Mouse (Mus musculus) thymus, adult 2 months (tissue): ENCODE data around the gene Fam171a2. TPM values are rescaled to one million over a fixed set of nuclear protein-coding genes. Genes with fewer than 3 reads are reported as not detected.

Experiments used
- DNase-seq: peaks from one replicate; pipeline ENCODE4 v3.0.0; 2021
- H3K27ac ChIP-seq: fragments of 200-500 bp; 2 replicates; pipeline ENCODE4 v1.5.1; 2012; ENCODE audit warnings: low read length, control low read depth; ENCODE audit not compliant: control insufficient read depth, insufficient read depth
- H3K27me3 ChIP-seq: fragments of 200-500 bp; 2 replicates; pipeline ENCODE4 v1.6.1; 2012; ENCODE audit warnings: mild to moderate bottlenecking, low read length, moderate library complexity, mixed read lengths; ENCODE audit not compliant: control insufficient read depth, insufficient read depth
- H3K36me3 ChIP-seq: fragments of 200-500 bp; 2 replicates; pipeline ENCODE4 v1.6.1; 2012; ENCODE audit warnings: mild to moderate bottlenecking, low read length, moderate library complexity; ENCODE audit not compliant: control insufficient read depth, insufficient read depth
- H3K4me1 ChIP-seq: fragments of 200-500 bp; replicated peaks from 2 replicates; pipeline ENCODE4 v1.6.1; 2012; ENCODE audit warnings: low read length; ENCODE audit not compliant: control insufficient read depth, insufficient read depth
- H3K4me3 ChIP-seq: fragments of 200-500 bp; 2 replicates; pipeline ENCODE4 v1.5.1; 2012; ENCODE audit warnings: mild to moderate bottlenecking, low read length, control low read depth, moderate library complexity; ENCODE audit not compliant: control insufficient read depth, insufficient read depth
- CTCF ChIP-seq: fragments of 200-500 bp; IDR thresholded peaks from 2 replicates; pipeline ENCODE4 v1.5.1; 2012; ENCODE audit warnings: mild to moderate bottlenecking, control low read depth, low read length, moderate library complexity, borderline replicate concordance; ENCODE audit not compliant: control insufficient read depth, poor library complexity, insufficient read depth; ENCODE audit errors: extremely low read depth
- POLR2A ChIP-seq: fragments of 200-500 bp; IDR thresholded peaks from 2 replicates; pipeline ENCODE4 v1.6.1; 2012; ENCODE audit warnings: mild to moderate bottlenecking, low read length, control low read depth, moderate library complexity; ENCODE audit not compliant: control insufficient read depth, poor library complexity, insufficient read depth; ENCODE audit errors: extremely low read depth
- WGBS: fragments of 180-500 bp; shearing (Covaris S2); methylation state at CpG from one replicate; pipeline ENCODE4 v1.1.7; 2018; 5-methylcytosine and 5-hydroxymethylcytosine counted together
- polyA plus RNA-seq: library from polyadenylated mRNA; depleted of rRNA; stranded (reverse); fragments of >200 nt; gene quantifications from 2 replicates; pipeline ENCODE4 v1.2.3, GENCODE M21; 2012

Fam171a2 gene
- polyA plus RNA-seq, 1 experiment: 2.6 TPM

- Histone ChIP-seq H3K4me3 (no peak overlapping the region), H3K27ac (no peak overlapping the region), H3K27me3 (peaks cover 12% of the 10 kb centered on the region; the same call in 1 of the 2 replicates), H3K36me3 (no peaks in the 10 kb centered on the region), H3K4me1 (peaks cover 7% of the 10 kb centered on the region)
- TF ChIP-seq POLR2A (no peak), CTCF (no peak)
- 83% methylated on average over 10 of the region's 10 CpGs for WGBS
- no peak for DNase-seq
These were observed 2.1 kb downstream of the Fam171a2 start for GRCm38 (mm10) chr11:102445264-102445890.

GRCm38 (mm10) chr11:102444781-102445180 is 2.7 kb downstream of the Fam171a2 start:
- no peak for TF ChIP-seq POLR2A
- Histone ChIP-seq H3K4me3 (no peak overlapping the region), H3K27ac (no peak overlapping the region), H3K4me1 (peaks cover 7% of the 10 kb centered on the region), H3K27me3 (peaks cover 12% of the 10 kb centered on the region; the same call in 1 of the 2 replicates), H3K36me3 (no peaks in the 10 kb centered on the region)
- 91% methylated on average over 6 of the region's 6 CpGs for WGBS
- DNase-seq: no peak

- Histone ChIP-seq H3K27ac (no peak overlapping the region), H3K4me1 (peaks cover 7% of the 10 kb centered on the region), H3K4me3 (no peak overlapping the region), H3K27me3 (peaks cover 12% of the 10 kb centered on the region; the same call in 1 of the 2 replicates), H3K36me3 (no peaks in the 10 kb centered on the region)
- TF ChIP-seq POLR2A (no peak), CTCF (no peak)
- no peak for DNase-seq
- 87% methylated on average over 3 of the region's 3 CpGs for WGBS
These were observed 3.2 kb downstream of the Fam171a2 start for GRCm38 (mm10) chr11:102444321-102444720.

- DNase-seq: no peak
- Histone ChIP-seq H3K36me3 (no peaks in the 10 kb centered on the region), H3K4me1 (peaks cover 7% of the 10 kb centered on the region), H3K27me3 (peaks cover 12% of the 10 kb centered on the region; the same call in 1 of the 2 replicates), H3K27ac (no peak overlapping the region), H3K4me3 (no peak overlapping the region)
- TF ChIP-seq POLR2A (no peak), CTCF (no peak)
- 90% methylated on average over 12 of the region's 12 CpGs for WGBS
These were observed 3.7 kb downstream of the Fam171a2 start for GRCm38 (mm10) chr11:102443740-102444139.

- DNase-seq: no peak
- WGBS: 94% methylated on average over 6 of the region's 6 CpGs
- no peak overlapping the region for H3K27ac ChIP-seq
These were observed 5.4 kb downstream of the Fam171a2 start for GRCm38 (mm10) chr11:102442089-102442488.

GRCm38 (mm10) chr11:102441434-102441833 is 6.0 kb downstream of the Fam171a2 start:
- Histone ChIP-seq H3K27me3 (peaks cover 4% of the 10 kb centered on the region; the same call in 1 of the 2 replicates), H3K4me3 (no peak overlapping the region), H3K36me3 (no peaks in the 10 kb centered on the region), H3K4me1 (0 out of 2 replicates have a peak, but pooled peaks cover 9% of the 10 kb centered on the region), H3K27ac (no peak overlapping the region)
- no peak for DNase-seq
- TF ChIP-seq CTCF: no peak
- no peak for TF ChIP-seq POLR2A
- 93% methylated on average over 3 of the region's 3 CpGs for WGBS

More at GRCm38 (mm10) chr11:102442089-102442488, 5.4 kb downstream of the Fam171a2 start:
- no peaks in the 10 kb centered on the region for H3K36me3 ChIP-seq
- H3K27me3 ChIP-seq: peaks cover 8% of the 10 kb centered on the region; the same call in 1 of the 2 replicates
- peaks cover 12% of the 10 kb centered on the region; the same call in 1 of the 2 replicates for H3K4me1 ChIP-seq
- H3K4me3 ChIP-seq: no peak overlapping the region
- TF ChIP-seq POLR2A (no peak), CTCF (no peak)

- TF ChIP-seq POLR2A (no peak), CTCF (no peak)
- Histone ChIP-seq H3K27me3 (peaks cover 3% of the 10 kb centered on the region; the same call in 1 of the 2 replicates), H3K27ac (no peak overlapping the region), H3K36me3 (no peaks in the 10 kb centered on the region), H3K4me3 (no peak overlapping the region), H3K4me1 (0 out of 2 replicates have a peak, but pooled peaks cover 9% of the 10 kb centered on the region)
- DNase-seq: no peak
- WGBS: 92% methylated on average over 8 of the region's 8 CpGs
These were observed 7.2 kb downstream of the Fam171a2 start for GRCm38 (mm10) chr11:102440255-102440654.
